Mouse (Mus musculus): ENCODE measurements around the gene Dpep2nb. TPM values are rescaled to one million over a fixed set of nuclear protein-coding genes. Genes with fewer than 3 reads are reported as not detected.
"Not testable (repeated sequence)": the region's sequence is repeated elsewhere in the genome, so short reads cannot be mapped to it uniquely, and the experiment has no call there.

Gene Dpep2nb
- polyA plus RNA-seq, 1 experiment, result not detected

- Histone ChIP-seq H3K36me3 (replicated peaks; ENCODE audit: low read length) (peaks cover 16% of the 10 kb centered on the region), H3K27me3 (replicated peaks) (no peaks in the 10 kb centered on the region), H3K9me3 (no peaks in the 10 kb centered on the region), H3K4me1 (peaks cover 45% of the 10 kb centered on the region), H3K4me3 (replicated peaks) (peak overlapping the region; percentile 99)
- no peak for TF ChIP-seq GATA1 (IDR thresholded peaks at IDR 0.05; ENCODE audit: borderline replicate concordance, low read length)
- TF ChIP-seq FLI1 (IDR thresholded peaks at IDR 0.05; ENCODE audit: low read length), result no peak
Measured at GRCm38 (mm10) chr8:106010748-106011642, 5.2 kb upstream of the Dpep2nb start.

- not testable (repeated sequence) for H3K9me3 ChIP-seq; H3K4me3 ChIP-seq (replicated peaks); H3K27me3 ChIP-seq (replicated peaks); H3K36me3 ChIP-seq (replicated peaks; ENCODE audit: low read length)
- H3K4me1 ChIP-seq, result peaks cover 60% of the 10 kb centered on the region
Measured at GRCm38 (mm10) chr8:106007891-106008290, 2.1 kb upstream of the Dpep2nb start.

- peaks cover 60% of the 10 kb centered on the region for H3K4me1 ChIP-seq
- peaks cover 3% of the 10 kb centered on the region for H3K36me3 ChIP-seq (replicated peaks; ENCODE audit: low read length)
- H3K9me3 ChIP-seq, result no peaks in the 10 kb centered on the region
- H3K4me3 ChIP-seq (replicated peaks), result no peak overlapping the region
- TF ChIP-seq GATA1 (IDR thresholded peaks at IDR 0.05; ENCODE audit: borderline replicate concordance, low read length), result no peak
- TF ChIP-seq FLI1 (IDR thresholded peaks at IDR 0.05; ENCODE audit: low read length), result no peak
- no peaks in the 10 kb centered on the region for H3K27me3 ChIP-seq (replicated peaks)
Measured at GRCm38 (mm10) chr8:106007135-106007534, 1.4 kb upstream of the Dpep2nb start.

GRCm38 (mm10) chr8:106006413-106006812, 638 bp upstream of the Dpep2nb start:
- TF ChIP-seq GATA1 (IDR thresholded peaks at IDR 0.05; ENCODE audit: borderline replicate concordance, low read length), result no peak
- TF ChIP-seq FLI1 (IDR thresholded peaks at IDR 0.05; ENCODE audit: low read length), result no peak
- Histone ChIP-seq H3K36me3 (replicated peaks; ENCODE audit: low read length) (peaks cover 3% of the 10 kb centered on the region), H3K9me3 (no peaks in the 10 kb centered on the region), H3K4me3 (replicated peaks) (no peak overlapping the region), H3K4me1 (peaks cover 53% of the 10 kb centered on the region), H3K27me3 (replicated peaks) (no peaks in the 10 kb centered on the region)

GRCm38 (mm10) chr8:106004538-106005207, 1.1 kb downstream of the Dpep2nb start:
- Histone ChIP-seq H3K36me3 (replicated peaks; ENCODE audit: low read length) (peaks cover under 1% of the 10 kb centered on the region), H3K4me1 (peaks cover 40% of the 10 kb centered on the region), H3K4me3 (replicated peaks) (no peak overlapping the region), H3K9me3 (no peaks in the 10 kb centered on the region), H3K27me3 (replicated peaks) (no peaks in the 10 kb centered on the region)
- TF ChIP-seq FLI1 (IDR thresholded peaks at IDR 0.05; ENCODE audit: low read length), result no peak
- TF ChIP-seq GATA1 (IDR thresholded peaks at IDR 0.05; ENCODE audit: borderline replicate concordance, low read length), result no peak

- TF ChIP-seq GATA1 (IDR thresholded peaks at IDR 0.05; ENCODE audit: borderline replicate concordance, low read length) (no peak), FLI1 (IDR thresholded peaks at IDR 0.05; ENCODE audit: low read length) (no peak)
- H3K27me3 ChIP-seq (replicated peaks), result no peaks in the 10 kb centered on the region
- no peak overlapping the region for H3K4me3 ChIP-seq (replicated peaks)
- no peaks in the 10 kb centered on the region for H3K9me3 ChIP-seq
- no peaks in the 10 kb centered on the region for H3K36me3 ChIP-seq (replicated peaks; ENCODE audit: low read length)
- peaks cover 34% of the 10 kb centered on the region for H3K4me1 ChIP-seq
Measured at GRCm38 (mm10) chr8:106001908-106002307, 3.9 kb downstream of the Dpep2nb start.

- Histone ChIP-seq H3K4me1 (peaks cover 29% of the 10 kb centered on the region), H3K4me3 (replicated peaks) (no peak overlapping the region)
Measured at GRCm38 (mm10) chr8:105998971-105999370, 6.8 kb downstream of the Dpep2nb start.

GRCm38 (mm10) chr8:105996359-105996758, 9.4 kb downstream of the Dpep2nb start:
- no peak for TF ChIP-seq GATA1 (IDR thresholded peaks at IDR 0.05; ENCODE audit: borderline replicate concordance, low read length)
- TF ChIP-seq FLI1 (IDR thresholded peaks at IDR 0.05; ENCODE audit: low read length), result no peak
- Histone ChIP-seq H3K36me3 (replicated peaks; ENCODE audit: low read length) (no peaks in the 10 kb centered on the region), H3K27me3 (replicated peaks) (peaks cover 7% of the 10 kb centered on the region), H3K4me3 (replicated peaks) (peak overlapping the region; percentile 46), H3K9me3 (no peaks in the 10 kb centered on the region), H3K4me1 (peaks cover 38% of the 10 kb centered on the region)

More at GRCm38 (mm10) chr8:105998971-105999370, 6.8 kb downstream of the Dpep2nb start:
- Histone ChIP-seq H3K36me3 (replicated peaks; ENCODE audit: low read length) (no peaks in the 10 kb centered on the region), H3K9me3 (no peaks in the 10 kb centered on the region), H3K27me3 (replicated peaks) (peaks cover 7% of the 10 kb centered on the region)
- TF ChIP-seq GATA1 (IDR thresholded peaks at IDR 0.05; ENCODE audit: borderline replicate concordance, low read length), result no peak
- no peak for TF ChIP-seq FLI1 (IDR thresholded peaks at IDR 0.05; ENCODE audit: low read length)

GRCm38 (mm10) chr8:105993226-105993625, 12.5 kb downstream of the Dpep2nb start:
- peaks cover 47% of the 10 kb centered on the region for H3K4me1 ChIP-seq
- TF ChIP-seq GATA1 (IDR thresholded peaks at IDR 0.05; ENCODE audit: borderline replicate concordance, low read length), result no peak
- TF ChIP-seq FLI1 (IDR thresholded peaks at IDR 0.05; ENCODE audit: low read length), result no peak
- no peaks in the 10 kb centered on the region for H3K9me3 ChIP-seq
- H3K4me3 ChIP-seq (replicated peaks), result no peak overlapping the region
- no peaks in the 10 kb centered on the region for H3K36me3 ChIP-seq (replicated peaks; ENCODE audit: low read length)
- H3K27me3 ChIP-seq (replicated peaks), result peaks cover 23% of the 10 kb centered on the region

- TF ChIP-seq GATA1 (IDR thresholded peaks at IDR 0.05; ENCODE audit: borderline replicate concordance, low read length) (no peak), FLI1 (IDR thresholded peaks at IDR 0.05; ENCODE audit: low read length) (no peak)
- H3K36me3 ChIP-seq (replicated peaks; ENCODE audit: low read length), result no peaks in the 10 kb centered on the region
- H3K9me3 ChIP-seq, result no peaks in the 10 kb centered on the region
- H3K27me3 ChIP-seq (replicated peaks), result peaks cover 27% of the 10 kb centered on the region
- H3K4me1 ChIP-seq, result peaks cover 44% of the 10 kb centered on the region
- no peak overlapping the region for H3K4me3 ChIP-seq (replicated peaks)
Measured at GRCm38 (mm10) chr8:105992499-105992898, 13.3 kb downstream of the Dpep2nb start.

Data from megakaryocyte, embryonic 14.5 days (primary cell).